Mouse (Mus musculus) left cerebral cortex, postnatal 25 days (tissue): ENCODE data around the gene Btbd35f15. TPM values are rescaled to one million over a fixed set of nuclear protein-coding genes. Genes with fewer than 3 reads are reported as not detected.
"Not testable (repeated sequence)": the region's sequence is repeated elsewhere in the genome, so short reads cannot be mapped to it uniquely, and the experiment has no call there.

ENCODE experiments used
- DNase-seq, 2 experiments: peaks; one replicate each; pipeline ENCODE4 v3.0.0; 2022; ENCODE audit warnings: low spot score in 2 of 2, mixed read lengths in 1 of 2
- intact Hi-C: fragments of 180-260 bp; cut with DNase I; formaldehyde crosslinking; loops from one replicate; pipeline ENCODE4 v1.15.1; 2025
- total RNA-seq, 2 experiments: library from RNA; stranded (reverse); gene quantifications; 2 replicates each; pipeline ENCODE4 v1.2.3; 2021

Btbd35f15 gene
- not detected for total RNA-seq

- intact Hi-C loops, DNase-seq: not testable (repeated sequence)
Observed at GRCm38 (mm10) chrX:33577214-33577613, at the start of gene Btbd35f15. Gene Btbd35f15, minus strand, starts transcription at chrX:33577314.

Other genes with a start within 250 kb of the Btbd35f15 start
- not detected for gene Btbd35f13, start 79.9 kb upstream of the Btbd35f15 start, total RNA-seq
- gene Btbd35f14, start 125.0 kb upstream of the Btbd35f15 start, total RNA-seq = not detected